Mouse (Mus musculus): ENCODE results near the gene Sh3tc1. TPM values are rescaled to one million over a fixed set of nuclear protein-coding genes. Genes with fewer than 3 reads are reported as not detected.

The Sh3tc1 gene
- total and polyA plus RNA-seq, 2 experiments from 2014 or later: 9.4 to 11.4 TPM

GRCm38 (mm10) chr5:35717455-35717854 lies 22.3 kb downstream of the Sh3tc1 start:
- no peaks in the 10 kb centered on the region for H3K27me3 ChIP-seq (ENCODE audit: control insufficient read depth, insufficient read depth, low read length)
- H3K36me3 ChIP-seq (replicated peaks; ENCODE audit: control insufficient read depth, insufficient read depth, low read length): peaks cover 8% of the 10 kb centered on the region; the same call in 1 of the 2 replicates
- no peak for TF ChIP-seq CTCF (IDR thresholded peaks at IDR 0.05; ENCODE audit: low read depth)
- TF ChIP-seq EP300 (IDR thresholded peaks at IDR 0.05; ENCODE audit: low read depth): no peak
- H3K4me2 ChIP-seq (ENCODE audit: low read depth, low read length): no peak overlapping the region
- 75% methylated on average over 5 of the region's 5 CpGs for WGBS
- H3K9ac ChIP-seq (replicated peaks; ENCODE audit: low read depth, low read length): no peak overlapping the region
- no peaks in the 10 kb centered on the region for H3K9me3 ChIP-seq (replicated peaks; ENCODE audit: control insufficient read depth, low read length)
- peaks cover 13% of the 10 kb centered on the region for H3K4me1 ChIP-seq (ENCODE audit: control insufficient read depth, insufficient read depth)
- H3K4me3 ChIP-seq (ENCODE audit: low read depth, low read length): no peak overlapping the region
- no peak for DNase-seq (ENCODE audit: low spot score)
- ATAC-seq (ENCODE audit: insufficient read depth, low read depth): no peak
- no peak overlapping the region for H3K27ac ChIP-seq (ENCODE audit: low read depth)

- TF ChIP-seq EP300 (IDR thresholded peaks at IDR 0.05; ENCODE audit: low read depth): no peak
- peak; percentile 99 for TF ChIP-seq CTCF (IDR thresholded peaks at IDR 0.05; ENCODE audit: low read depth)
- Histone ChIP-seq H3K27ac (ENCODE audit: low read depth) (no peak overlapping the region), H3K9ac (replicated peaks; ENCODE audit: low read depth, low read length) (no peak overlapping the region), H3K36me3 (replicated peaks; ENCODE audit: control insufficient read depth, insufficient read depth, low read length) (peaks cover 12% of the 10 kb centered on the region; the same call in 1 of the 2 replicates), H3K9me3 (replicated peaks; ENCODE audit: control insufficient read depth, low read length) (no peaks in the 10 kb centered on the region), H3K4me2 (ENCODE audit: low read depth, low read length) (no peak overlapping the region), H3K4me1 (ENCODE audit: control insufficient read depth, insufficient read depth) (no peaks in the 10 kb centered on the region), H3K27me3 (ENCODE audit: control insufficient read depth, insufficient read depth, low read length) (no peaks in the 10 kb centered on the region), H3K4me3 (ENCODE audit: low read depth, low read length) (no peak overlapping the region)
- peak; percentile 88 for DNase-seq (ENCODE audit: low spot score)
- peak; percentile 90 for ATAC-seq (ENCODE audit: insufficient read depth, low read depth)
- 42% methylated on average over 13 of the region's 13 CpGs for WGBS
These were observed 26.0 kb downstream of the Sh3tc1 start for GRCm38 (mm10) chr5:35713649-35714354.

GRCm38 (mm10) chr5:35712517-35712916 lies 27.3 kb downstream of the Sh3tc1 start:
- H3K4me3 ChIP-seq (ENCODE audit: low read depth, low read length): no peak overlapping the region
- peaks cover 12% of the 10 kb centered on the region; the same call in 1 of the 2 replicates for H3K36me3 ChIP-seq (replicated peaks; ENCODE audit: control insufficient read depth, insufficient read depth, low read length)
- no peak overlapping the region for H3K27ac ChIP-seq (ENCODE audit: low read depth)
- H3K9me3 ChIP-seq (replicated peaks; ENCODE audit: control insufficient read depth, low read length): no peaks in the 10 kb centered on the region
- 70% methylated on average over 5 of the region's 5 CpGs for WGBS
- H3K27me3 ChIP-seq (ENCODE audit: control insufficient read depth, insufficient read depth, low read length): no peaks in the 10 kb centered on the region
- TF ChIP-seq EP300 (IDR thresholded peaks at IDR 0.05; ENCODE audit: low read depth): no peak
- TF ChIP-seq CTCF (IDR thresholded peaks at IDR 0.05; ENCODE audit: low read depth): no peak
- no peaks in the 10 kb centered on the region for H3K4me1 ChIP-seq (ENCODE audit: control insufficient read depth, insufficient read depth)
- no peak overlapping the region for H3K4me2 ChIP-seq (ENCODE audit: low read depth, low read length)
- DNase-seq (ENCODE audit: low spot score) (no peak), ATAC-seq (ENCODE audit: insufficient read depth, low read depth) (no peak)
- no peak overlapping the region for H3K9ac ChIP-seq (replicated peaks; ENCODE audit: low read depth, low read length)

GRCm38 (mm10) chr5:35710931-35711330 lies 28.9 kb downstream of the Sh3tc1 start:
- Histone ChIP-seq H3K36me3 (replicated peaks; ENCODE audit: control insufficient read depth, insufficient read depth, low read length) (peaks cover 4% of the 10 kb centered on the region; the same call in 1 of the 2 replicates), H3K27me3 (ENCODE audit: control insufficient read depth, insufficient read depth, low read length) (no peaks in the 10 kb centered on the region), H3K27ac (ENCODE audit: low read depth) (no peak overlapping the region), H3K9ac (replicated peaks; ENCODE audit: low read depth, low read length) (no peak overlapping the region), H3K4me3 (ENCODE audit: low read depth, low read length) (no peak overlapping the region), H3K4me1 (ENCODE audit: control insufficient read depth, insufficient read depth) (no peaks in the 10 kb centered on the region), H3K4me2 (ENCODE audit: low read depth, low read length) (no peak overlapping the region), H3K9me3 (replicated peaks; ENCODE audit: control insufficient read depth, low read length) (no peaks in the 10 kb centered on the region)
- DNase-seq (ENCODE audit: low spot score): no peak
- no peak for TF ChIP-seq EP300 (IDR thresholded peaks at IDR 0.05; ENCODE audit: low read depth)
- no peak for TF ChIP-seq CTCF (IDR thresholded peaks at IDR 0.05; ENCODE audit: low read depth)
- no peak for ATAC-seq (ENCODE audit: insufficient read depth, low read depth)
- WGBS: 61% methylated on average over 3 of the region's 3 CpGs

- 54% methylated on average over 3 of the region's 3 CpGs for WGBS
- Histone ChIP-seq H3K27ac (ENCODE audit: low read depth) (no peak overlapping the region), H3K4me2 (ENCODE audit: low read depth, low read length) (no peak overlapping the region), H3K27me3 (ENCODE audit: control insufficient read depth, insufficient read depth, low read length) (no peaks in the 10 kb centered on the region), H3K36me3 (replicated peaks; ENCODE audit: control insufficient read depth, insufficient read depth, low read length) (peaks cover 4% of the 10 kb centered on the region; the same call in 1 of the 2 replicates), H3K9ac (replicated peaks; ENCODE audit: low read depth, low read length) (no peak overlapping the region), H3K4me3 (ENCODE audit: low read depth, low read length) (no peak overlapping the region), H3K4me1 (ENCODE audit: control insufficient read depth, insufficient read depth) (no peaks in the 10 kb centered on the region), H3K9me3 (replicated peaks; ENCODE audit: control insufficient read depth, low read length) (no peaks in the 10 kb centered on the region)
- DNase-seq (ENCODE audit: low spot score) (no peak), ATAC-seq (ENCODE audit: insufficient read depth, low read depth) (no peak)
- TF ChIP-seq EP300 (IDR thresholded peaks at IDR 0.05; ENCODE audit: low read depth) (no peak), CTCF (IDR thresholded peaks at IDR 0.05; ENCODE audit: low read depth) (no peak)
These were observed 29.3 kb downstream of the Sh3tc1 start for GRCm38 (mm10) chr5:35710481-35710880.

Measured in heart, postnatal 0 days (tissue).